Mouse (Mus musculus): ENCODE measurements around the gene Tnfsf14. TPM values are rescaled to one million over a fixed set of nuclear protein-coding genes. Genes with fewer than 3 reads are reported as not detected.

Gene Tnfsf14
- polyA plus RNA-seq, 1 experiment: not detected

- H3K27ac ChIP-seq (ENCODE audit: control insufficient read depth, insufficient read depth, low read depth, low read length): no peak within 1 kb of the TSS
- no peak within 1 kb of the TSS; the same call in 1 of the 2 replicates for H3K4me3 ChIP-seq (ENCODE audit: control insufficient read depth, low read depth, low read length)
- H3K27me3 ChIP-seq (ENCODE audit: control insufficient read depth, insufficient read depth, low read length): no peaks in the 10 kb centered on the region
- peaks cover 3% of the 10 kb centered on the region; the same call in 1 of the 2 replicates for H3K4me1 ChIP-seq (ENCODE audit: control insufficient read depth, insufficient read depth, low read length)
- no peaks in the 10 kb centered on the region for H3K36me3 ChIP-seq (ENCODE audit: control insufficient read depth, insufficient read depth, low read length)
- TF ChIP-seq CTCF (IDR thresholded peaks at IDR 0.05; ENCODE audit: control insufficient read depth, insufficient read depth, insufficient replicate concordance, low read depth, low read length): no peak
- no peak for TF ChIP-seq POLR2A (IDR thresholded peaks at IDR 0.05; ENCODE audit: control insufficient read depth, low read depth, low read length)
Observed at GRCm38 (mm10) chr17:57148994-57149803, 44.8 kb downstream of the Tnfsf14 start, which contains the start of gene Cd70. Cd70 (minus strand) TSS chr17:57149777.

DNA sequence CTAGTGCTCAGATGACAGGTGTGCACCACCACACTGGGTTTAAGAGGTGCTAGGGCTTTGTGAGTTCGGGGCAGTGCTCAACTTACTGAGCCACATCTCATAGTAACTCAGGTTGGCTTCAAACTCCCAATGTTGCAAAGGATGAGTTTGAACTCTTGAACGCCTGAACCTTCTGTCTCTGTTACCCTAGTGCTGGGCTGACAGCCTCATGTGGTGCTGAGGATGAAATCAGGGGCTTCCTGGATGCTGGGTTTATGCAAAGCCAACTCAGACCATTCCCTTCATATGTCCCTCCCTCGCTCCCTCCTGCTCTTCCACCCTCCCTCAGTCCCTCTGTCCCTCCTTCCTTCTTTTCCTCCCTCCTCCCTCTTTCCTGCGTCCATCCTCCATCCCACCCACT is 45.6 kb downstream of the Tnfsf14 start:
- no peak overlapping the region for H3K27ac ChIP-seq (ENCODE audit: control insufficient read depth, insufficient read depth, low read depth, low read length)
- no peaks in the 10 kb centered on the region for H3K27me3 ChIP-seq (ENCODE audit: control insufficient read depth, insufficient read depth, low read length)
- peaks cover 3% of the 10 kb centered on the region; the same call in 1 of the 2 replicates for H3K4me1 ChIP-seq (ENCODE audit: control insufficient read depth, insufficient read depth, low read length)
- H3K4me3 ChIP-seq (ENCODE audit: control insufficient read depth, low read depth, low read length): no peak overlapping the region
- TF ChIP-seq POLR2A (IDR thresholded peaks at IDR 0.05; ENCODE audit: control insufficient read depth, low read depth, low read length): no peak
- TF ChIP-seq CTCF (IDR thresholded peaks at IDR 0.05; ENCODE audit: control insufficient read depth, insufficient read depth, insufficient replicate concordance, low read depth, low read length): no peak
- no peaks in the 10 kb centered on the region for H3K36me3 ChIP-seq (ENCODE audit: control insufficient read depth, insufficient read depth, low read length)

GRCm38 (mm10) chr17:57145115-57145514 is 48.9 kb downstream of the Tnfsf14 start:
- TF ChIP-seq POLR2A (IDR thresholded peaks at IDR 0.05; ENCODE audit: control insufficient read depth, low read depth, low read length) (no peak), CTCF (IDR thresholded peaks at IDR 0.05; ENCODE audit: control insufficient read depth, insufficient read depth, insufficient replicate concordance, low read depth, low read length) (no peak)
- no peaks in the 10 kb centered on the region for H3K36me3 ChIP-seq (ENCODE audit: control insufficient read depth, insufficient read depth, low read length)
- no peak overlapping the region for H3K4me3 ChIP-seq (ENCODE audit: control insufficient read depth, low read depth, low read length)
- H3K4me1 ChIP-seq (ENCODE audit: control insufficient read depth, insufficient read depth, low read length): peaks cover 3% of the 10 kb centered on the region; the same call in 1 of the 2 replicates
- H3K27ac ChIP-seq (ENCODE audit: control insufficient read depth, insufficient read depth, low read depth, low read length): no peak overlapping the region
- H3K27me3 ChIP-seq (ENCODE audit: control insufficient read depth, insufficient read depth, low read length): no peaks in the 10 kb centered on the region

DNA sequence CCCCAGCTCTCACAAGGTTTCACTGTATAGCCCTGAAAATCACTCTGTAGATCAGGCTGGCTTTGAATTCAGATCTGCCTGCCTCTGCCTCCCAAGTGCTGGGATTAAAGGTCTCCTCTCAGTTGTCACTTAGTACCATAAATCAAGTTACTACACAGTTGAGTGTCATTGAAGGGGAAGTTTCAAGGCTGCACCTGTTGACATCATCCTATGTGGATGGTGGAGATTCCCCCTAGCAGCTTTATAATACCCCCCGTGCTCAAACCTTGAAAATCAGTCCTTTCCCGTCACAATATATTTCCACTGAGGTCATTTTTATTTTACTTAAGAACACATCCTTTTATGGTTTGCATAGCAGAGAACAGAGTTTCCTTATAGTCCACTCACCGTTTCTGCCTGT is 50.3 kb downstream of the Tnfsf14 start:
- H3K4me1 ChIP-seq (ENCODE audit: control insufficient read depth, insufficient read depth, low read length): no peaks in the 10 kb centered on the region
- no peaks in the 10 kb centered on the region for H3K36me3 ChIP-seq (ENCODE audit: control insufficient read depth, insufficient read depth, low read length)
- TF ChIP-seq POLR2A (IDR thresholded peaks at IDR 0.05; ENCODE audit: control insufficient read depth, low read depth, low read length) (no peak), CTCF (IDR thresholded peaks at IDR 0.05; ENCODE audit: control insufficient read depth, insufficient read depth, insufficient replicate concordance, low read depth, low read length) (no peak)
- no peak overlapping the region for H3K4me3 ChIP-seq (ENCODE audit: control insufficient read depth, low read depth, low read length)
- no peak overlapping the region for H3K27ac ChIP-seq (ENCODE audit: control insufficient read depth, insufficient read depth, low read depth, low read length)
- no peaks in the 10 kb centered on the region for H3K27me3 ChIP-seq (ENCODE audit: control insufficient read depth, insufficient read depth, low read length)

DNA sequence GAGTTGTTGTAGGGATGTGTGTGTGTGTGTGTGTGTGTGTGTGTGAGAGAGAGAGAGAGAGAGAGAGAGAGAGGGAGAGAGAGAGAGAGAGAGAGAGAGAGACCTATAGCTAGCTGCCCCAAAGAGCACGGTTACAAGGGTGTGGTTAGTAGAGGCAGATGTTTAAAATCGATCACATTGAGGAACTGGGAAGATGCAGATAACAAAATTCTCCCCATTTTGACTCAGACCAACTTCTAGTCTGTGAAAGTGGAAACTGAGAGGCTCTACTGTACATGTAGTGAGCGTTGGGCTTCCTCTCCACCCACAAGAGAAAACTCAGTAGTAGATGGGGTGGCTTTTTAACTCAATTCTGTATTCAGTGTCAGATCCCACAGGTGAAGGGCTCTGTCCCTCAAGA is 54.3 kb downstream of the Tnfsf14 start:
- TF ChIP-seq POLR2A (IDR thresholded peaks at IDR 0.05; ENCODE audit: control insufficient read depth, low read depth, low read length) (no peak), CTCF (IDR thresholded peaks at IDR 0.05; ENCODE audit: control insufficient read depth, insufficient read depth, insufficient replicate concordance, low read depth, low read length) (no peak)
- no peaks in the 10 kb centered on the region for H3K36me3 ChIP-seq (ENCODE audit: control insufficient read depth, insufficient read depth, low read length)

More for the DNA sequence above, 54.3 kb downstream of the Tnfsf14 start:
- Histone ChIP-seq H3K27ac (ENCODE audit: control insufficient read depth, insufficient read depth, low read depth, low read length) (no peak overlapping the region), H3K4me3 (ENCODE audit: control insufficient read depth, low read depth, low read length) (no peak overlapping the region), H3K27me3 (ENCODE audit: control insufficient read depth, insufficient read depth, low read length) (no peaks in the 10 kb centered on the region), H3K4me1 (ENCODE audit: control insufficient read depth, insufficient read depth, low read length) (no peaks in the 10 kb centered on the region)

Other genes with a start within 250 kb of the Tnfsf14 start
- not detected in 2 replicates for gene Acer1, start 212.1 kb downstream of the Tnfsf14 start, polyA plus RNA-seq (2012; rRNA removed)
- gene Clpp, start 203.9 kb downstream of the Tnfsf14 start, polyA plus RNA-seq (2012; rRNA removed): 31.1 and 33.7 TPM in 2 replicates
- 30.2 and 35.7 TPM in 2 replicates for gene Alkbh7, start 196.8 kb downstream of the Tnfsf14 start, polyA plus RNA-seq (2012; rRNA removed)
- not detected in 2 replicates for gene Pspn, start 194.2 kb downstream of the Tnfsf14 start, polyA plus RNA-seq (2012; rRNA removed)
- gene Gtf2f1, start 182.9 kb downstream of the Tnfsf14 start, polyA plus RNA-seq (2012; rRNA removed): 175 and 195 TPM in 2 replicates
- 19.7 and 21.3 TPM in 2 replicates for gene Gm17949, start 182.7 kb downstream of the Tnfsf14 start, polyA plus RNA-seq (2012; rRNA removed)
- gene Khsrp, start 162.7 kb downstream of the Tnfsf14 start, polyA plus RNA-seq (2012; rRNA removed): 45.2 and 45.9 TPM in 2 replicates
- gene Slc25a41, start 152.5 kb downstream of the Tnfsf14 start, polyA plus RNA-seq (2012; rRNA removed): 45.5 and 48.0 TPM in 2 replicates
- gene Crb3, start 135.1 kb downstream of the Tnfsf14 start, polyA plus RNA-seq (2012; rRNA removed): 2.4 and 4.3 TPM in 2 replicates
- gene Slc25a23, start 134.3 kb downstream of the Tnfsf14 start, polyA plus RNA-seq (2012; rRNA removed): 8.8 and 8.9 TPM in 2 replicates
- gene Dennd1c, start 115.7 kb downstream of the Tnfsf14 start, polyA plus RNA-seq (2012; rRNA removed): 0.35 and 0.41 TPM in 2 replicates
- 0.06 and 0.08 TPM in 2 replicates for gene Tubb4a, start 106.4 kb downstream of the Tnfsf14 start, polyA plus RNA-seq (2012; rRNA removed)
- gene Tnfsf9, start 88.9 kb downstream of the Tnfsf14 start, polyA plus RNA-seq (2012; rRNA removed): 0.10 TPM in 1 of 2 replicates, not detected in the other
- gene Cd70, start 44.4 kb downstream of the Tnfsf14 start, polyA plus RNA-seq (2012; rRNA removed): not detected in 2 replicates
- 6.3 and 12.4 TPM in 2 replicates for gene C3, start 34.0 kb upstream of the Tnfsf14 start, polyA plus RNA-seq (2012; rRNA removed)
- gene Gpr108, start 54.3 kb upstream of the Tnfsf14 start, polyA plus RNA-seq (2012; rRNA removed): 34.1 and 37.3 TPM in 2 replicates
- gene Trip10, start 55.3 kb upstream of the Tnfsf14 start, polyA plus RNA-seq (2012; rRNA removed): 4.5 and 5.6 TPM in 2 replicates
- 7.4 and 8.4 TPM in 2 replicates for gene Vav1, start 84.9 kb upstream of the Tnfsf14 start, polyA plus RNA-seq (2012; rRNA removed)
- 1.9 and 2.6 TPM in 2 replicates for gene Adgre1, start 164.5 kb upstream of the Tnfsf14 start, polyA plus RNA-seq (2012; rRNA removed)